Mouse (Mus musculus) erythroid progenitor cell, adult 5-6 weeks (primary cell): ENCODE data around the gene Nfix. TPM values are rescaled to one million over a fixed set of nuclear protein-coding genes. Genes with fewer than 3 reads are reported as not detected.

Experiments used
- ATAC-seq: replicated peaks from 2 replicates; pipeline ENCODE4 v1.8.0; 2016; ENCODE audit warnings: moderate number of reproducible peaks, mild to moderate bottlenecking, moderate TSS enrichment, inconsistent platforms; ENCODE audit not compliant: poor library complexity, low FRiP score, severe bottlenecking
- total RNA-seq, 2 experiments: library from RNA; stranded (forward) in 1 of 2; stranded (reverse) in 1 of 2; fragments of 150-400 nt in 1 of 2; fragments of 186-747, 209-891 nt in 1 of 2; gene quantifications; 2 replicates each; pipeline versions ENCODE4 v1.2.3 to v1.2.4; 2015 to 2017; ENCODE audit warnings: low replicate concordance in 2 of 2

Nfix gene
- total RNA-seq (2015; ENCODE audit: low replicate concordance) (53.7 and 76.0 TPM in 2 replicates), total RNA-seq (2017; ENCODE audit: low replicate concordance) (33.6 and 36.8 TPM in 2 replicates)

GRCm38 (mm10) chr8:84799999-84800831, at the start of gene Nfix:
Gene Nfix, minus strand, starts transcription at chr8:84800344.
- peak; percentile 25 for ATAC-seq

GRCm38 (mm10) chr8:84847684-84848435, 47.7 kb upstream of the Nfix start:
- no peak for ATAC-seq

GRCm38 (mm10) chr8:84846722-84847572, 46.8 kb upstream of the Nfix start, which contains the start of gene Calr:
Gene Calr, minus strand, starts transcription at chr8:84846934.
- ATAC-seq: peak; percentile 94

- ATAC-seq: peak; percentile 27
These were observed 46.1 kb upstream of the Nfix start for GRCm38 (mm10) chr8:84846094-84846721.

GRCm38 (mm10) chr8:84845355-84846093, 45.4 kb upstream of the Nfix start:
- ATAC-seq: no peak

GRCm38 (mm10) chr8:84844397-84845070, 44.4 kb upstream of the Nfix start:
- no peak for ATAC-seq

GRCm38 (mm10) chr8:84841514-84841913, 41.4 kb upstream of the Nfix start:
- ATAC-seq: no peak

- ATAC-seq: peak; percentile 77
These were observed 40.3 kb upstream of the Nfix start, which contains the start of gene Rad23a for GRCm38 (mm10) chr8:84840248-84840999. Gene Rad23a, minus strand, starts transcription at chr8:84840665.

- ATAC-seq: no peak
These were observed 39.7 kb upstream of the Nfix start for GRCm38 (mm10) chr8:84839875-84840247.

- ATAC-seq: no peak
These were observed 39.3 kb upstream of the Nfix start for GRCm38 (mm10) chr8:84839411-84839810.

- peak; percentile 81 for ATAC-seq
These were observed 38.4 kb upstream of the Nfix start for GRCm38 (mm10) chr8:84838513-84838912.

GRCm38 (mm10) chr8:84837912-84838470, 37.8 kb upstream of the Nfix start:
- ATAC-seq: no peak

- no peak for ATAC-seq
These were observed 37.2 kb upstream of the Nfix start for GRCm38 (mm10) chr8:84837149-84837911.

- no peak for ATAC-seq
These were observed 35.0 kb upstream of the Nfix start for GRCm38 (mm10) chr8:84834866-84835855.
